Mouse (Mus musculus): ENCODE data around the gene Gabrg3.

Gene Gabrg3

DNA sequence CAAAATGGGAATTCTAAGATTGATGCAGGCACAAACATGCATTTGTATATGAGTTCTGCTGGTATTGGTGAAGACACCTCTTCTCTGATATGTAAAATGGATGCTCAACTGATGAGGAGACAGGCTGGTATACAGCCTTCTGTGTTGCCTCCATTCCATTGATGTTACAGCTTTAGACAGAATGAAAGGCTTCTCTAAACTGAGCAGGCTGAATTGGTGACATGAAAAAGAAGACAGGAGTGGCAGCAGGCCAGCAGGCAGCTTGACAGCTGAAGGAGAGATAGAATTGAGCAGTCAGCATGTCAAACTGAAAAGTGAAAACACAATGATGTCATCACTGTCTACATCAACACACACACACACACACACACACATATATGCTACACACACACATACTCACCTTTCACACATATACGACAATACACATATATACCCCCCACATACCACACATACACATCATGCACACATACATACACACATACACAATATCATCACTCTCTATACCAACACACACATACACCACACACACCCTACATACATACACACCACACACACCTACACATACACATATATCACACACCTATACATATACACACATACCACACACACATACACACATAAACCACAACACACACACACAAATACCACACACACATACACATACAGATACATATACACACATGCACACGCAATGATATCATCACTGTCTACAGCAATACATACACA lies 315.4 kb downstream of the Gabrg3 start:
- DNase-seq (ENCODE audit: low spot score in 2 of 2), result peak; percentile 46 to 56

DNA sequence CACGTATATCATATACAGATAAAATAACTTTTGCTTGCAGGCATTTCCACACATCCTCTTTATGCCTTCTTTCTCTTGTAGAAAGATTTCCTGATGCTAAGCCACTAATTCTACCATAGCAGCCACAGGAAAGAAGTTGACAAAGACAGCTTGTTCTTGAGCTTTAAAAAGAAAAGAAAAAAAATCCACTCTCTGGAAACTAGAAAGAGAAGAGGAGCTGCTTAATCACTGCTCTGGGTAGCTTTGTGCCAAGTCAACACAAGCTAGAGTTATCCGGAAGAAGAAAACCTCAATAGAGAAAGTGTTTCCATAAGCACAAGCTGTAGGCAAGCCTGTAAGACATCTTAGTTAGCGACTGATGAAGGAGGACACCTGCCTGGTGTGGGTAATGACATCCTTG lies 321.6 kb downstream of the Gabrg3 start:
- no peak for DNase-seq (ENCODE audit: low spot score in 2 of 2)

DNA sequence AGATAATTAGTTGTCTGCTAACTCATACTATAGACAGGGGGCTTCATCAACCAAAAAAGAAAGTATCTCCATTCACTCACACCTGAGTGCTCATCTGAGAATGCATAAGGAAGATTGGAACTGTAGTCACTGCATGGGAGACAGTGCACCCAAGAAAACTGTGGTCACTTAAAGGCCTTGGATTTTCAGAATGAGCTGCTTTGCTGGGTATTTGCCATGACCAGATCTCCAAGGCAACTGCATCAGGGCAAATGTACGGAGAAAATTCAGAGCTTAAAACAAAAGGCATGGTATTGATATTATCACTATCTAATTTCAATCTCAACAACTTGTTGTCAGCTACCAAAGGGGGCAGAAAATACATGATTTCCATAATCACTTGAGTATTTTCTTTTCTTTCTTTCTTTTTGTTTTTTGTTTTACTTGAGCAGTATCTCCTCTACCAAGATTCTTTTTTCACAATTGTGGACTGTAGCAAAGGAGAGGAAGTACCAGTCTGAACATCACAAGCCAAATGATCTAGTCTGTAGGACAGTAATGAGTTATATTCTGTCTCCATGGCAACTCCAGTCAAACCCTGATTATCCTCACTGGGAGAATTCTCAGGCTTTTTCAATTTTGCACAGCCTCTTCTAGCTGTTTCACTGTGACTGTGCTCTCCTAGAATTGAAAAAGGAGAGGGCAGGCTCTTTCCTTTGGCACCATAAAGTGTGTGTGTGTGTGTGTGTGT lies 335.9 kb downstream of the Gabrg3 start:
- no peak for DNase-seq (ENCODE audit: low spot score in 2 of 2)

DNA sequence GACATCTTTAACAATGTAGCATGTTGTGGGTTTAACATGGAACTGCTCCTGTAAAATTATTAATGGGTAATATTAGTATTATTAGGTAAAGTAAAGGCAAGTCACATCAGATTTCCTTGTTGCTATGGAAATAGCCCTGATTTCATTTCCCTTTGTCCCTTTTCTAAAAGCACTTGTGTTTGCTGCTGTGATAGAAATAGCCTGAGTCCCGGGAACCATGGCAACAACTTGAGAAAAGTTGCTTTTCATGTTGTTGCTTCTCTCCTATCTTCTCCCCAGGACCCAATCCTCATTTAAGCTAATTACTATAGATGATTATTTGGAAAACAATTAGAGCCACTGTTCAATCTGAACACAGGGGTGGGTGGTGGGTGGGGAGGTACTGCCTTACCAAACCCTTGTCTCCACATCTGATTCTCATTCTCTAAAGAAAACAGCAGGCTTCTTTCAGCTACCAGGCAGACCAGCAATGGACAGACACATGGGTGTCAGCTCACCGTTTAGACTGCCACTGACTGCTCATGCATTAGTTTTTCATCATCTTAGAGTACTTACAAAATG lies 349.0 kb downstream of the Gabrg3 start:
- DNase-seq (ENCODE audit: low spot score in 2 of 2), result peak; percentile 40 to 64

DNA sequence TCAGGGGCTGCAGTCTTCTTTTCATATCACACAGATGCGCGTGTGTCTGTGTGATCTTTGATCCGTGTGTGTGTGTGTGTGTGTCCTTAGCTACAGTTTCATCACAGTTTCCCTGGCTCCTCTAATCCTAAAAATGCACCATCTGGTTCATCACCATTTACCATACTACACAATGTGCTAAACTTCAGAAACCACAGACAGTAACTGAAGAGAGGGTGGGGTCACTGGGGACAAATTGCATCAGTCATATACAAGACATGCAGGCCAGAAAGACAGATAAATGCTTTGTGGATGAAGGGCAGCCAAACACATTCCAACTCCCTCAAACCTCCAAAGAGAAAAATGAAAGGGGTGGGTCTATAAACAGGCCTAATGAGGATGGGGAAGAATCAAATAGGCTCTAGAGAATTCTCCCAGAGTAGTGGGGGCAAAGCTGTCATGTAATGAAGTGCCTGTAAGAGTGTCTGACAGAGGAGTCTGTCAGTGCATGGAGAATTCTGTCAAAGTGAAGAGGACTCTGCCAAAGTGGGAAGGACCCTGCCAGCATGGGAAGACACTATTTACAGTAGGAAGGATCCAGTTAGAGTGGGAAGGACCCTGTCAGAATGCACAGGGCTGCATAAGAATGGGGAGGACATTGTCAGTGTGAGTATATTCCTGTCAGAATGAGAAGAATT lies 386.3 kb downstream of the Gabrg3 start:
- no peak for DNase-seq (ENCODE audit: low spot score in 2 of 2)

DNA sequence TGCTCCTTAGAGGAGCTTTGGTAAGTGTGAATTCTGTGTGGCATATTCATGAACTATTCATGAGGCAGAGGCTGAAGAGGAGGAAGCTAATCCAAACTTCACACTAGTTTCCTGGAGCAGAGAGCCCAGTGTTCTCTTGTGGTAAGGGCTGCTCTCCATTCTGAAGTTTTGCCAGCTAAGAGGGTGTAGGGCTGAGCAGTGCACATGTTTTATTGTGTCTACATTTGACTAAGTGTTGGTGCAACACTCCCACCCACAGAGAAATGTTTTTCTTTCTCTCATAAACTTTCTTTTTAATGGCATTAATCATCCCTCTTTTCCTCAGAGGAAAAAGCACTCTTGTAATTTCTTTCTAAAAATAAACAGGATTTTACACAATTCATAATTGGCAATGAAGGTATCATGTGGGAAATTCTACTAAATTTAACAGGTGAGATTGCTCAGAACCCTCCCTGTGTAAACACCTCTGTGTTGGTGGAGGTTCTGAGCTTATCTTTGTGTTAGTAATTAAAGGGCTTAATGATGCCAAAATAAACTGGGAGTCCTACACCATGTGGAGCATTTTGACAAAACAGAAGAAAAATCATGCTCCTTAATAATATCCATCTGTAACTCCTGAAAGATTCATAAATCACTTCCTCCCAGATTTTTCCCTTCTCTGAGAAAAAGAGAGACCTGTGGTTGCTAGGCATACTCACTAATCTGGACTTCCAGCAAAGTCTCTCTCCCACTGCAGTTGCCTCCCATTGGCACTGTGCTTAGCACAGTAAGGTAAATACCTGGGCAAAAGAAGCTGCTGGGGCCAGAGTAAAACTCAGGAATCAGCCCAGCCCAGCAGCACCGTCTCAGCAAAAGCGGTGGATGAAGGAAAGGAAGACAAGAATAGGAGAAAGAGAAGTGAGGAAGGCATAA lies 389.0 kb downstream of the Gabrg3 start:
- DNase-seq (ENCODE audit: low spot score in 2 of 2), result no peak

DNA sequence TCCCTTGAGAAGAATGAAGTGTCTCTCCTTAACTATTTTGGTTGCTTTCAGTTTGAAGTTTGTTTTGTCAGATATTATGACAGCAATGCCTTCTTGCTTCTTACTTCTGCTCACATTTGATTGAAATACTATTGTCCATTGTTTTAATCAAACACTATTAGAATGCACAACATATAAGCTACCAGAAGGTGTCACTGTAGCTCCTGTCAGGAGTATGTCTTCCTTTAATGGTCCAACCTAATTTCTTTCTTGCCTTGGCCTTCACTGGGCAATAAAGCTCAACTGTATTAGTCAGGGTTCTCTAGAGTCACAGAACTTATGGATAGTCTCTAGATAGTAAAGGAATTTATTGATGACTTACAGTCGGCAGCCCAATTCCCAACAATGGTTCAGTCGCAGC lies 440.6 kb downstream of the Gabrg3 start:
- DNase-seq (ENCODE audit: low spot score in 2 of 2), result no peak

DNA sequence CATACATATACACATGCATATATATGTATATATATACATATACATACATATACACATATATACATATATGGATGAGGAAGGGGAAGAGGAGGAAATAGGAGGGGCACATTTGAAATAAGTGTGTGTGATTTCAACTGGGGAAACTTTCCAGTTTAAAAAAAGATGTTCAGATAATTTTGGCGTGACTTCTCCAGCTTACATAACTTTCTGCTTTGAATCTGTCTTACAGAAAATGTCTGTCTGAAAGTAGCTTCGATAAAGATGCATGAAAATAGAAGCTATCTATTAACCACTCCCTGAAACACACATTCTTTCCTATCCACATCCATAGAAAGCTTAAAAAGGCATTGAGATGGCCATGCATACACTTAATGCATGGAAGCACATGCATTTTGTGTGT lies 445.4 kb downstream of the Gabrg3 start:
- no peak for DNase-seq (ENCODE audit: low spot score in 2 of 2)

DNA sequence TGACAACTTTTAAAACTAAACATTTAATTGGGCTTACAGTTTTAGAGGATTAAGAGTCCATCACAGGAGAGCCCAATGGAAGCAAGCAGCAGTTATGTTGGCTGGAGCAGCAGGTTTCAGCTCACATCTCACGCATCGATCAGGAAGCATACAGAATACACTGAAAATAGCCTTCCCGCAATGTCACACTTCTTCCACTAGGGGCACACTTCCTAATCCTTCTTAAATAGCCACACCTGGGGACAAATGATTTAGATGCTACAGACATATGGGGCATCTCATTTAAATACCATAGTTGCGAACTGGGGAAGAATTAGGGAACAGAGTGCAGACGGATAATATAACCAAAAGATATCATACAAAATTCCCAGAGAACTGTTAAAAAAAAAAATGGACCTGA lies 449.0 kb downstream of the Gabrg3 start:
- DNase-seq (ENCODE audit: low spot score in 2 of 2), result no peak

DNA sequence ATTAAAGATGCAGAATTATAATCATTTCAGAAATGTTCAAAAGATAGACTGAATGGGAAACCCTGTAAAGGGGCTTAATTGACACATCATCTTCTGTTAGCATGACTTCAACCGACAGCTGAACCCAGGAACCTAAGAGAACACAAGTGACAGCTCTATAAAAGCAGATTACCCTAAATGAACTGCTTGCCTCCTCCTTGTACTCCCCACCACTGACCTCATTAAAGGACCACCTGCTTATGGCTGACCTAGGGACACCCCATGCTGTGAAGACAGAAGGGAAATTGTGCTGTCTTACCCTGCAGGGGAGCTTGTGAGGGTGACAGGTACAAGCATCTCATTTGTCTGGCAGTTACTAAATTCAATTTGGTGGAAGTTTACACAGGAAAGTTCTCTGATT lies 467.5 kb downstream of the Gabrg3 start:
- DNase-seq (ENCODE audit: low spot score in 2 of 2), result no peak

DNA sequence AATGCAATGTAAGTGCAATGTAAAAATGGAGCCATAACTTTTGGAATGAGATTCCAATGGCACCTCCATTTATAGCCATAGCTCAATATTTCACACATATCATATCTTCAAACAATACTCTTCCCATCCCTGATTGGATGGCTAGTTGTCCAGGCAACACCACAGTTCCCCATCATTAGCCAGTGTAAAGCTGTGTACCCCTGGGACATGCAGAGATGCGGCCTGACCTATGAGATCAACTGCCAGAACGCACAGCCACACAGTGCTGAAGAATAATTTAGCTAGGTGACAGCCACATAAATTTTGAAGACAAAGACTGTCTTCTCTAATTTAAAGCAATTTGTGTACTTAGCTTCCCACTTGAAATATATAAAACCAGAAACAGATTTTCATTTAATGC lies 472.1 kb downstream of the Gabrg3 start:
- DNase-seq (ENCODE audit: low spot score in 2 of 2), result no peak

DNA sequence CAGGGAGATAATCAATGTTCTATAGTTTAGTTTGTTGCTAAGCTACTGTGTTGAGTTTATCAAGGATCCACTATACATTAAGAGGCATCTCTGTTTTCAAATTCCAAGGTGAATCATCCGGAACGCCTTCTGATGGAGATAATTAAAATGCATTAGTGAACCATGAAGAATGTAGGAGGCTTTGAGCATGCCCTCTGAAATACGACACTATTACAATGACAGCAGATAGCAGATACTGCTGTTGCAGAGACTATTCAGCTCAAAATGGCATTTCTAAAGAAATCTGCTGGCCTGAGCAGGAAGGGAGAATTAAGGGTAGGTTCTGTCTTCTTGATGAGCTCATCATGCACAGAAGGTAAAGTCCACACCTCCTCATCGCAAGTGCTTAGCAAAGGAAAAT lies 487.2 kb downstream of the Gabrg3 start:
- DNase-seq (ENCODE audit: low spot score in 2 of 2), result no peak

DNA sequence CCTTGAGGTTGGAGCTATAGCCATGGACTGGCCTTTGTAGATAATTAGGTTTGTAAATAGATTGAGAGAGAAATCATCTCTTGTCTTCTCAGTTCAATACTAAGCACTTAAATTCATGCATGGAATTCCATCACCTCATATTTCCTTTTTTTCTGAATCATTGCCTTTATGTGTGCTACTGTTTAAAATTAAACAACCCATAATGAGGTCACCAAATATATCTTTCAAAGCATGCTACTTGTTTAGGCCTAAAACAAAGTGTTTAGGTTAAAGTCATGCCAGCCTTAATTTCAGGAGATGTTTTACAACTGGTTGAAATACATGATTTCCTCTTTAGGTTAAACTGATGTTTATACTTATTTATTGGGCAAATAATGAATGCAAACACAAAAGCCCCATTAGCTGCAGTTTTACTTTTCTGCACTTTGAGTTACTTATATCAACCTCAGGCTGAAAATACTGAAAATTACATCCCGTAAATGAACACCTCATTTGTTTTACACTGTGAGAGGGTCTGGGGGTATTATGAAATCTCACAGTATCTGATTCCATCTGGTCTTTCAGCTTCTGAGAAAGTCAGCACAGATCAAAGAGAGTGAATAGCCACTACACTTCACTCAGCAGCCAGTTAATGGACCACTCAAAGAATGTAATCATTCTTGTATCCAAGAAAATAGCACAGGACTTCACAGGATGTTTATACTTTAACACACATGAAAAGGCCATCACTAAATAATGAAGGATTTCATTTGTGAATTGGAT lies 519.5 kb downstream of the Gabrg3 start:
- DNase-seq (ENCODE audit: low spot score in 2 of 2), result no peak

DNA sequence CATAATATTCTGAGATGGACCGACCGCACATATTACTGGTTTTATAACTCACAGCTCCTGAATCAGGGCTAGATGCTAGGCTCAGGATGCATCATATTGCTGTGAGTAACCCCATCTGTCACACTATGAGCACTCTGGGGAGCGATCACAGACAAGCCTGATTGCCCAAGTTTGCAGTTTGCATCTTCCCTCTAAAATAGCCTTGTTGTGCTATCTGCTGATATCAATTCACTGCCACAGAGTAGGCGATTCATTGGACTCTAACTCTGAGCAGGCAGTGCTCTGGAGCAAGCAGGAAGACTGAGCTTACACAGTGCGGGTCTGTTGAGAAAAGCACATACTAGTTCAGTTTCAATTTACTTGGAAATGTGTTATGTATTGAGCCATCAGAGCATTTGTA lies 543.4 kb downstream of the Gabrg3 start:
- no peak for DNase-seq (ENCODE audit: low spot score in 2 of 2)

DNA sequence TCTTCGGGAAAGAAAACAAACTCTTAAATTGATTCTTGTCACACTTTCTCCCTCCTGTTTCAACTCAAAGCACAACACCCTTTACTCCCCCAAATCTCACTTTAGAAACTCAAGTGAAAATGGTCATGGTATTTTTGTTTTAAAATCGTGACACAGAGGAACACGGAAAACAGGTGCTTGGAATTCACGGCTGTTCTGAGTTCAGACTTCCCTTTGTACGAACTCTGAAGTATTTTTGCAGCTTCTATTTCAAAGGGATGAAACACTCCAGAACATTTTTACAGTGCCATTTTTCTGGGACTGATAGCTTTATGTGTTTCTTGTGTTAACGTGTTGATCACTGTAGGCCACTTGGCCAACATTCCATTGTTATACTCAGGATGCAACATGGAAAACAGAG lies 561.5 kb downstream of the Gabrg3 start:
- DNase-seq (ENCODE audit: low spot score in 2 of 2), result no peak

DNA sequence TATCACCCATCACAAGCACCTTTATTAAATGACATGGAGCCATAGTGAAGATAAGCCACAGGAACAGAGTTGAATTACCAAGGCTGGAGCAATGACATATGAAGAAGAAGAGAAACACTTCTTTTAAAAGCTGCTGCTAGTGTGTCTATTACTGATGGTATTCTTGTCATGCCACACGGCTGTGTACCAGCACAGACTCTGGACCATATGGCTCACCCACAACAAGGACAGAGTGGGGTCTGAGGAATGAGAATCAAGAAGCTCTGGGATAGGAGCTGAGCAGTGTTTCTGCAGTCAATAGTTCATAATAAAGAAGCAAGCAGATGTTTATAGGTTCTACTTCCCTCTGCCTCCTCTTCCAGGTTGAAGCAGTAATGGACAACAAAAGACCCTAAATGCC lies 585.1 kb downstream of the Gabrg3 start:
- DNase-seq (ENCODE audit: low spot score in 2 of 2), result peak in 1 of 2 experiments; percentile 33

DNA sequence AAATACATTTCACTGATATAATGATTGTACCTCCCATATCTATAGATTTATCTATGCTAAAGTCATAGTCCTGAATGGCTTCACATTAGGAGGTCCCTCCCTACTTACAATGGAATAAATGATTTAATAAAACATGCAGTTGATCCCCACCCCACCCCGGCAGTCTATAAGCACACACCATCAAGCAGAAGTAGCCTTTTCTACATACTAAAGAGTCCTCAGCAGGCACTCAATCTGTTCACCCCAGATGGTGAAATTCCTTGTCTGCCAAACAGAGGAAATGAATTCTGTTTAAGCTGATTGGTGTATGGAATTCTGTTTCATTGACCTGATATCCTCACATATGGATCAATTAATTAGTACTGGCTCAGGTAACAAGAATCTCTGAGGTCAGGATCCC lies 607.9 kb downstream of the Gabrg3 start:
- peak; percentile 44 to 63 for DNase-seq (ENCODE audit: low spot score in 2 of 2)

DNA sequence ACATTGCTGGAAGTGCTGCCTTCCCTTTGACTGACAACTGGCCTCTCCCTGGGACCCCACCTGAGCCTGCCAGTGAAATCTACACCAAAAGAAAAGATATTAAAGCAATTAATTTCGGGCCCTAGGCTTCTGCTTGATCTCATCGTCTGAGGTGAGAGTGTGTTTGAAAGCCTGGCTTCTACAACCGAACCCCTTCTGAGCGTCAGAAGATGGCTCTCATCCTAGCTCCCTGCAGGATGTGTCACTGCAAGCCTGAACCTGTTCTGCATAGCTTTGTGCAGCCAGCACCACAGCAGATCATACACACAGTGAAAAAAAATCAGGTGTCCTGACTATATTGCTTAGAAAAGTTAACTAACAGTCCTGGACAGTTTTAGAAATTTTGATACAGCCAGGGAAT lies 618.8 kb downstream of the Gabrg3 start:
- no peak for DNase-seq (ENCODE audit: low spot score in 2 of 2)

DNA sequence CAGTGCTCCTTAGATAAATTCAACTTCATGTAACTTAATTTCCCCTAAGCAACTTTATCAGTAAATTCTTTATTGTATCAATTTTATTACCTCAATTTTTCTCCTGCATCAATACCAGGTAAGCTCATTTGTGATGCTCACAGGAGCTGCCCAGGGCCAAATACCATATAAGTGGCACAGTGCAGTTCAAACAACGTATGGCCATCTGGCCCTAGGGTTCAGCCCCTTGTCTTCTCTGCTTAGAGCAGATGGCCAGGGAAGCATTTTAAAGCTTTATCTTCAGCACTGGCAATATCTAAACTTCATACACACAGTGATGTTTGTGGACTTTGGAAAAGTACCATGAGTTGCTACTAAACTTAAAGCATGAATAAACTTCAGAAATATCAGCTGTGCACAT lies 619.2 kb downstream of the Gabrg3 start:
- DNase-seq (ENCODE audit: low spot score in 2 of 2), result no peak

DNA sequence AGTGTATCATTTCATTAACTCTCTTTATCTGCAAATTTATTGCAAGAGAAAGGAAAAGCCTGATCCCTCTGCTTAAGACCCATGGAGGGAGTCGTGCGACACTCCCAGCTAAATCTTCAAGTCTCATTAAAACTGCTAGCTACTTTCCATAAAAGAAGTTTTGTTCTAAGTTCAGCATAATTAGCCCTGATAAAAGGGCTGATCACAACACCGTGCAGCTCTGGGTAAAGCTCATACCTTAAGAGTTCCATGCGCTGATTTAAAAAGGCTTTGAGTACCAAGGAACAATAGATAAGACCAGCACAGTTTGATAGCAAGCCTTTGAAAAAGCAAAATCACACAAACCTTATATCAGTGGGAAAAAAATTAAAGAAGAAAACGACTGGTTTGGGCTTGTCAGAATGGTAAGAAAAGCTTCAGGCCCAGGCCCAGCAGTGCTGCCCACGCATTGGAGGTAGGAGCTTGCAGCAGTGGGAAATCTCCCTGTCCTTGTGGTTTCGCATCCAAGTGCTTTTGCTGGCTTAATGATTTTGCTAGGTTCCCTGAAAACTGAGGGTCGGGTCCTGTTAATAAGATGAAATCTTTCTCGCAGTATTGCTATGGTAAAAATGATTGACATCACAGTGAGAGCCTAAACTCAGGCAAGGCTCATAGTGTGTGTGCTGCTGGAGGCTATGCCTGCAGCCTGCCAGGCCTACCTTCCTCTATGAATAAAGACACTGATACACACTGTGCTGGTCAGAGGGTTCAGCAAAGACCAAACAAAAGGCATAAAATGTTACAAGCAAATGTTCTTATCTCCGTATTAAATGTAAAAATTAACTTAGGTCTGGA lies 621.2 kb downstream of the Gabrg3 start:
- peak; percentile 40 to 47 for DNase-seq (ENCODE audit: low spot score in 2 of 2)

Measured in right cerebral cortex, postnatal 10 days (tissue).